ENCODE assay signal across 19 mouse cellular contexts in the genomic region with DNA sequence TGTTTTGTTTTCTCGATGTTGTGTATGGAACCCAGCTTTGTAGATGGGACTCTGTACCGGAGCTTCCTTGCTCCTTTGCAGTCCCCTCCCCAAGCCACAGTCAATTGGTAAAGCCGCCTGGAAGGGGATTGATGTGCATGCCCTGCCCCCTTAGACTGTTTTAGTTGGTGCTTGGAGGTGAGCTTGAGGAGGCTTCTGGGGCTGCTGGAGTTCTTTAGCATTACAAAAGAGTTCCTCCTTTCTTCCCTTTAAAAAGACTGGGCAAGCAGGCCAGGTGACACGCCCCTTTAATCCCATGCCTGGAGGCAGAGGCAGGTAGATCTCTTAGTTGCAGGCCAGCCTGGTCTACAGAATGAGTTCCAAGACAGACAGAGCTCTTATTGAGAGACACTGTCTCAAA.
"Had no signal": no experiment of that assay in that cellular context is flagged by ENCODE, and none has a peak within 500 bp of the region (broad histone marks: within the 10 kb centered on the region; RNA-seq: fewer than 3 reads in every experiment).

No protein-coding gene starts in this region.

- H3K27ac ChIP-seq: kidney, embryonic 15.5 days; left cerebral cortex, adult 2 months; liver, embryonic 13.5 days; midbrain, embryonic 12.5 days; midbrain, embryonic 15.5 days; neural tube, embryonic 13.5 days; stomach, postnatal 0 days had no signal

- ATAC-seq: midbrain, embryonic 15.5 days had no signal

- H3K4me3 ChIP-seq: kidney, embryonic 15.5 days; left cerebral cortex, adult 2 months; liver, embryonic 13.5 days; midbrain, embryonic 12.5 days; midbrain, embryonic 15.5 days; myocyte; neural tube, embryonic 13.5 days had no signal

- H3K9me3 ChIP-seq: kidney, embryonic 15.5 days; liver, embryonic 13.5 days; midbrain, embryonic 12.5 days; midbrain, embryonic 15.5 days; neural tube, embryonic 13.5 days had no signal

- DNase-seq: kidney, postnatal 10 days; kidney, postnatal 36 days; layer of hippocampus, postnatal 36 days; liver, embryonic 13.5 days; lung, adult 2 months; lung, postnatal 14 days; lung, postnatal 4 days; right cerebral cortex, postnatal 14 days; right cerebral cortex, postnatal 4 days; thymus, adult 2 months; thymus, postnatal 14 days; thymus, postnatal 4 days had no signal

- H3K27me3 ChIP-seq: kidney, embryonic 15.5 days; liver, embryonic 13.5 days; midbrain, embryonic 12.5 days; midbrain, embryonic 15.5 days; neural tube, embryonic 13.5 days had no signal

- H3K9ac ChIP-seq: kidney, embryonic 15.5 days; liver, embryonic 13.5 days; midbrain, embryonic 12.5 days; midbrain, embryonic 15.5 days; neural tube, embryonic 13.5 days had no signal

- H3K36me3 ChIP-seq: midbrain, embryonic 15.5 days had no signal
